Mouse (Mus musculus) naive thymus-derived CD4-positive, alpha-beta T cell, adult 2 months (primary cell): ENCODE measurements around the gene 4930524B15Rik.
A peak's percentile ranks its signal among the peaks of the same experiment; 100 is the strongest.
"Not testable (repeated sequence)": the region's sequence is repeated elsewhere in the genome, so short reads cannot be mapped to it uniquely, and the experiment has no call there.

Experiments
- DNase-seq: peaks from one replicate; pipeline ENCODE4 v3.0.0-alpha.2; 2011; ENCODE audit warnings: low read depth

4930524B15Rik gene

DNA sequence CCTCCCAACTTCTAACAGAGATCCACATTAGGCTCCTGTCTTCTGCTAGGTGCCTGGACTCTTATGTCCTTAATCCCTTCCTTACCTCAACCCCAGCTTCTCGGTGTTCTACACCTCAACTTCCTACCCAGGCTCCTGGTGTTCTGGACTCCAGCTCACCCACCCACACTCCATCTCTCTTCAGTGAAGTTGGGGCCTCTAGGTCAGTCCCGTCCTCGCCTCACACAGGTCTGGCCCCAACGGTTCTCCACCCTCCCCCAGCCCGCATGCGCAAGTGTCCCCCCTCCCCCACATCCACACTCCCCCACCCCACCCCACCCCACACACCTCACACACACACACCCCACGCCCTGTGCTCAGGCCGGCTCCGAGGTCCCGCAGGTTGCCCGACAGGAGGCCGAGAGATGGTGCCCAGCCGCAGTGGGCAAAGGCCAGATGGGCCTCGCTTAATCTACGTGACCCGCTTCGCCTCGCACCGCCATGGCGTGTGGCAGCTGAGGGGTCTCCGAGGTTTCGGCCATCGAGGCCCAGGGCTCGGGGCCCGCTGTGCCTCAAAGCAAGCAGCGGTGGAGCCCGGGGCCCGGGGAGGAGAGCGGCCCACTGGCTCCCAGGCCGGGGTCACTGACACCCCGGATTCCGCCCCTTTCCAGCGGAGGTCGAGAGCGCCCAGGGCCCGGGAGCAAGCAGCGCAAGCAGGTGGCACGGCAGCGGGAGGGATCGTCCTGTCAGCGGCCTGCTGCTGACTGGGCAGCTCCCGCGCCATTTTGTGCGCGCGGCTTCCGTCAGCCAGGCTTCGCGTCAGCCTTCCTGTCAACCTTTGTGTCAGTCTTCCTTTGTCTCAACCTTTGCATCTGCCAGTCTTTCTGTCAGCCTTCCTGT is at the start of gene 4930524B15Rik:
4930524B15Rik (plus strand) TSS at position 337 of the 879 bp plus-strand sequence.
- no peak for DNase-seq

- no peak for DNase-seq
Observed at GRCm38 (mm10) chr11:31917769-31918168, 47.6 kb upstream of the 4930524B15Rik start.

GRCm38 (mm10) chr11:31930051-31930450 is 35.3 kb upstream of the 4930524B15Rik start:
- DNase-seq: no peak

GRCm38 (mm10) chr11:31935652-31936051 is 29.7 kb upstream of the 4930524B15Rik start:
- no peak for DNase-seq

GRCm38 (mm10) chr11:31936910-31937525 is 28.4 kb upstream of the 4930524B15Rik start:
- DNase-seq: no peak

DNA sequence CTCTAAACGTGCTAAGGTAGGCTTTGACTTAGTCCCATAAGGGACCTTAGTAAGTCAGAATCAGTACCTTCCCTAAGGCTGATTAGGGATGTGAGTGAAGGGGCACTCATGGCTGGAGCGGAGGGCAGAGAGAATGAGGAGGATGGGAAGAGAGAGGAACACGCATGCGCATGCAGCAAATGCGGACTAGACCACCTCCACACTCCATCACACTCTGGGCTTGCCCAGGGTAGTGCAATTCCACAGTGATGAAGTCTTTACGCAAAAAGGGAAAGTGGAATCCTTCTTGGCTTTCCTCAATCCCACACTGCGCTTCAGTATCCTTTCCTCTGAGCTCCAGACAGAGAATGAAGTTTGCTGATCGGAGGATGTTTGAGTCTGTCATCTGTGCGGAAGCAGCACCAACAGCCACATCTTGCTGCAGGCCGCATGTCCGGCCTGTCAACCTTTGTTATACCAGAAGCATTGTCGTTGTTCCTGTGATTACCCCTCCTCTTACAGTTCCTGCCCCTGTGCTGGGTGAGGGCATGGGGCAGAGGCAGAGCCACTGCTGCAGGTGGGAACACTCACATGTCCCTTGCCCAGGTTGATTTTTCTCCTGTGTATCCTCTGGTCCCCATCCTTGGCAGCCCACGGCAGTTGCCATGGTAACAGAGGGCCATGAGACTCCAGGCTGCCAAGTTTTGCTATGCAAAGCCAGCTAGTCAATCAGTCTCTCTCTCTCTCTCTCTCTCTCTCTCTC is 24.3 kb upstream of the 4930524B15Rik start:
- no peak for DNase-seq

GRCm38 (mm10) chr11:31941640-31942638 is 23.5 kb upstream of the 4930524B15Rik start:
- DNase-seq: peak; percentile 62

- peak; percentile 33 for DNase-seq
Observed at GRCm38 (mm10) chr11:31945471-31945870, 19.9 kb upstream of the 4930524B15Rik start.

GRCm38 (mm10) chr11:31948462-31949330 is 16.7 kb upstream of the 4930524B15Rik start:
- peak; percentile 56 for DNase-seq

- DNase-seq: peak; percentile 94
Observed at GRCm38 (mm10) chr11:31949331-31949785, 16.0 kb upstream of the 4930524B15Rik start.

GRCm38 (mm10) chr11:31960071-31960470 is 5.3 kb upstream of the 4930524B15Rik start:
- no peak for DNase-seq

- DNase-seq: peak; percentile 68
Observed at GRCm38 (mm10) chr11:31963993-31964392, 1.4 kb upstream of the 4930524B15Rik start.

GRCm38 (mm10) chr11:31974132-31974531 is 8.7 kb downstream of the 4930524B15Rik start:
- no peak for DNase-seq

- no peak for DNase-seq
Observed at GRCm38 (mm10) chr11:31974826-31975225, 9.4 kb downstream of the 4930524B15Rik start.

GRCm38 (mm10) chr11:31975678-31976077 is 10.3 kb downstream of the 4930524B15Rik start:
- DNase-seq: no peak

- DNase-seq: no peak
Observed at GRCm38 (mm10) chr11:31976137-31976536, 10.7 kb downstream of the 4930524B15Rik start.

GRCm38 (mm10) chr11:31980089-31980488 is 14.7 kb downstream of the 4930524B15Rik start:
- not testable (repeated sequence) for DNase-seq

- DNase-seq: no peak
Observed at GRCm38 (mm10) chr11:31981830-31982229, 16.4 kb downstream of the 4930524B15Rik start.

DNA sequence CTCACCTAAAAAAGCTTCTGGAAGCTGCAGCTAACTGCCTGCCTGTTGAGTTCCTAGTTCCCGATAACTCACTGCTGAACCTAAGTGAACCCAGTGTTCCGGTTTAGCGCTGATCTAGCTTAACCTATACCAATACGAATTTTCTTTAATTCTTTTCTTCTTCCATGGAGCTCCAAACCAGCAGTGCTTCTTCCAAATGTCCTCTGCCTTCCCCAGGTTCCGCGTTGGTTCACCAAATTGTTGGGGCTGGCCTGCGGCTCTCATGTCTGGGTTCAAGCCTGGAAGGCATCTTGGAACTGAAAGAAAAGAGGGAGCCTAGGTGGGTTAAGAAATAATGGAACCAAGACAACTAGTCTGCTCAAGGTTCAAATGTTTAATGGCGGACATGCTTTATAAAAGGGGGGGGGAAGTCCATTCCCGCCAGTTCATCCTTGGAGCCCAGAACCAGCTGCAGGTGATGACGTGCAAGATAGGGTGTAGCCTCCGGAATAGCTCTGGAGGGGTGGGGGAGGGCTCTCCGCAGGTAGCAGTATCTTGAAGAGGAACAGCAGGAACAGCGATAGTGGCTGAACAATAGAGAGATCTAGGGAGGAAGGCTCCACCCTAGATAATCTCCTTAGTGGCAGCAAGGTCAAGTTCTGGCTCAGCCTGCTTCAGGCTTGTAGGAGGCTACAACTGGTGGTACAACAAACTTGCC is 17.0 kb downstream of the 4930524B15Rik start:
- not testable (repeated sequence) for DNase-seq
